Mouse (Mus musculus): Measurements from ENCODE around the gene AU040320.
A peak's percentile ranks its signal among the peaks of the same experiment; 100 is the strongest.

AU040320 gene

DNA sequence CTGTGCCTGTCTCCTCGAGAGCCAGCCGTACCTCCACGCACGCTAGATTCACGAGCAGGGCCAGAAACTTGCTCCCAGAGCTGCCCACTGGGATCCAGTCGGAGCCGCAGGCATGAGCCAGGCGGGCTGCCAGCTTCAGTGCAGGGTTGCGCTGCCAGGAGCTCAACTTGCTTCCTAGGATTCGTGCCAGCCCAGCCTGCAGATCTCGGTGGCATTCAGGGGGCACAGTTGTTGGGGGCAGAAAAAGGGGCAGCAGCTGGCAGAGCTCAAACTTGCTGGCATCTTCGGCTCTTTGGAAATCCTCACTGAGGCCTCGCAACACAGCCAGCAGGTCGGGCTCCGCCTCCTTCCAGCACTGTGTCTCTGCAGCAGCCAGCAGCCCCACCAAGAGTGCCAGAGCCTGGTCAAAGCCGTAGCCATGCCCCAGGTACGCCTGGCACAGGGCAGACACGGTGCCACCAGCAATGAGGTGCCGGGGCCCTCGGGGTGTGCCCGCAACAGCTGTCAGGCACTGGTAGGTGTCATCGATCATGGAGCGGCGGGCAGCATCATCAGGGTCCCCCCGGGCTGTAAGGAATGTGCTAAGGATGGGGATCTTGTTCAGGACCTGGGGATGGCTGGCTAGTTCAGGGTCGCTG, 3.2 kb upstream of the AU040320 start:
- no peak for DNase-seq (ENCODE audit: low spot score)

DNA sequence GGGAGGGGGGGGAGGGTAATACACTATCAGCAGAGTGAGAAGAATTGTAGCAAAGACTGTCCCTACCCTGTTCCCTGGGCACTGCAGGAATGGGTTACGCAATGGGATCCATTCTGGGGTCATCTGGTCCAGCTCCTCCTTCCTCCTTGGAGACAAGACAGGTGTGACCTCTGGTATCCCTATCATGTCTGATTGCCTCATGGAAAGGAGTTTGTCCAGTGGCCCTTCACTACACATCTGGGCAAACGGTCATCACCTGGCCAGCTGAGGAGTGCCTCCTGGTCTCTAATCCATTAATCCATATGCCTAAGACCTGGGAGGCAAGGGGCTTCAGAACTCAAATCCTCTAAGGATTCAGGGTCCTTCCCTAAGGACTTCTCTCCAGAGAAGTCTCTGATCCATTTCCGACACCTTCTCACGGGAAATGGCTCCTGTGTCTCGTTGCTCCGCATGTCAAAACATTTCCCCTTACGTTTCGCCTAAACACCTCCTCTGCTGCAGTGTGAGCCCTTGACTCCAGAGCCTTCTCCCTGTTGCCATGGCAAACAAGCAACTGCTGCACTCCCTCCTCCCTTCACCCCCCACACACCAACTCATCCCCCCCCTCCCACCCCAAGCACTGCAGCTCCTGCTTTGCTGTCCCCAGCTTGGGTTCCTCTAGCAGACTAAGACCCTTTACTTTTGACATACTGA, 2.3 kb upstream of the AU040320 start:
- no peak for DNase-seq (ENCODE audit: low spot score)

- DNase-seq (ENCODE audit: low spot score) = no peak
These were observed 1.8 kb upstream of the AU040320 start for GRCm38 (mm10) chr4:126751556-126752023.

GRCm38 (mm10) chr4:126752024-126752607, 1.2 kb upstream of the AU040320 start:
- no peak for DNase-seq (ENCODE audit: low spot score)

DNA sequence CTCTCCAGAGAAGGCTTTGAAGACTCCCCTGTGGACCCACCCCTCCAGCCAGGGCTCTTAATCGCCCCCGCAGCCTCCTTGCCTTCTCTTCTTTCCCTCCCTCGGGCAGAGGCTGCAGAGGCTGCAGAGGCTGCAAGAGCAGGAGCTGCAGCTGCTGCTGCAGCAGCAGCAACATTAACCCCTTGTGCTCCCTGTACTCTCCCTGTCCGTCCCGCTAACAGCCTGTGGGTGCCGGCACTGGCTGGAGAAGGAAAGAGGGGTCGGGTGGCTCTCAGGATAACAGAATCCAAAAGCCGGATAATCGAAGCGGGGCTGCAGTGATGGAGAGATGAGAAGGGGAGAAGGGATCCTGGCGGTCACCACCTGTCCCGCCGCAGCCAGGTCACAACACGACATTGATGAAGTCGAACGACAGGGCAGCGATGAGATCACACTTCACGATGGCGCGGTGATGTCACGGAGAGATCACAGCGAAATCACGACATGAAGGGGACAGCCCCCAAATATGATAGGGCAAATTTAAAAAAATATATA, 669 bp upstream of the AU040320 start:
- DNase-seq (ENCODE audit: low spot score) = peak; percentile 32

DNA sequence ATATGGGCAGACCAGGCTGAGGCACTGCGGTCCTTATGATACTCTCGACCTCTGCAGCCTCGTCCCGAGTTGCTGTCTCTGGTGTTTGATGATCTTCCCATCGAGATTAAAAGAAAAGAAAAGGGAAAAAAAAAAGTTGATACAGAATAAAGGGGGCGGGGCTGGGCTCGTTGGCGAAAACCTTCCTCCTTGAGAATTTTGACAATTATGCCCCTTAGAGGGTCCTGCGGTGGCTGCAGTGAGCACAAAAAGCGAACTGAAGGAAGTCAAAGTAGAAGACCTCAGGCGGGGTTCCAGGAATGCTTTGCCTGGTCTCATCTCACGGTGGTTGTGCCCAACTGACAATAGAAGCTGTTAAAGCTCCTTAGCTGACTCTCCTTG, 877 bp downstream of the AU040320 start:
- no peak for DNase-seq (ENCODE audit: low spot score)

DNA sequence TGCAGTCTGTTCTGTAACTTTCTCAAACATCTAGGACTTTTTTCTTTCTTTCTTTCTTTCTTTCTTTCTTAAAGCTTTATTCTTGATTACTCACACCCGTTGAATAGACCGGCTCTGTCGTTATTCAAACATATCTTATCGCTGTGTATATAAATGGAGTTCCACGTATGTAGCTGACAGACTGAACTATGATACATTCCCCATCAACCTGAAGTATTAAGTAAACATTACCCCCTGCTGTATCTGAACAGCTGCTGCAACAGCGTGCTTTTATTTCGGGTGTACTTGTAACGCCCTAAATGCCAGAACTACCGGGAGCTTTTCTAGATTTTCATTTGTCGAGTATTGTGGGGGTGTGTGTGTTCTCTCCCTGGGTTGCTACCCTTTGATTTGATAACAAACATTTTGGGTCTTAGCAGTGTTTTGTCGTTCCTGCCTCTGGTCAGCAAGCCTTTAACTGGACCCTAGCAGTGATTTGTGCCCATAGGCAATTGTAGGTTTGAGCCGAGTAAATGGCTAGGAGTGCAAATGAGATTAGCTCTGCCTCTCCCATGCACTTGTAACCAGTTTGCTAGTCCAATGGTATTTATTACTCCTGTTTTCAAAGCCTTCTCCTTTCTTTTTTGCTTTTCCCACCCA, 1.5 kb downstream of the AU040320 start:
- no peak for DNase-seq (ENCODE audit: low spot score)

DNA sequence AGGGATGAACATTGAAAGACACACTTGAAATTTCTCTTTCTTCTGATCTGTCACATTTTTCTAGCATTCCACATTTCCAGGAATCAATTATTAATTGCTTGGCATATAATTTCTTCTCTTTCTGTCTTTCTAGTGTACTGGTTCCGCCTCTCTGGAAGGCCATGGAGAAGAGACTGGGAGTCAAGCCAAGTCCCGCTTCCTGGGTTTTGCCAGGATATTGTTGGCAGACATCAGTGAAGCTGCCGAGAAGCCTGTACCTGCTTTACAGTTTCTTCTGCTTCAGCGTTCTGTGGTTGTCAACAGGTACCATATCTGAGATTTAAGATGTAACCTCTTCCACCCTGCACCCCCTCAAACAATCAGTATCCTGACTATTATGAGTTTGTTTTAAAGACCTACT, 3.4 kb downstream of the AU040320 start:
- no peak for DNase-seq (ENCODE audit: low spot score)

DNA sequence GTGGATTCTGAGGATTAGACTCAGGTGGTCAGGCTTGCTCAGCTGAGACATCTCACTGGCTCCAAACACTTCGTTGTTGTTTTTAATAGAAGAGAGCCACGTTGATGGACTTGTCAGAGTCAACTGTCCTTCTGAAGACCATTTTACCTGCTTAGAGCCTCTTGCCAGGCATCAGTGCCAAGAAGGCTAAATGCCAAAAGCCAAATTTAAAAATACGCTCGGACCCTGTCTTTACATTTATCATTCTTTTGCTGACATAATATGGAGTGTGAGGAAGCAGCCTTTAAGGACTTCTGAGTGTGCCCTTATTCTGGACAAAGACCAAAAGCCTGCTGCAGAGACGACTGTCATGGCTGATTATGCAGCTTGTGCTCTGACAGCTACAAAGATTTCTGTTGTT, 5.0 kb downstream of the AU040320 start:
- DNase-seq (ENCODE audit: low spot score) = no peak

DNA sequence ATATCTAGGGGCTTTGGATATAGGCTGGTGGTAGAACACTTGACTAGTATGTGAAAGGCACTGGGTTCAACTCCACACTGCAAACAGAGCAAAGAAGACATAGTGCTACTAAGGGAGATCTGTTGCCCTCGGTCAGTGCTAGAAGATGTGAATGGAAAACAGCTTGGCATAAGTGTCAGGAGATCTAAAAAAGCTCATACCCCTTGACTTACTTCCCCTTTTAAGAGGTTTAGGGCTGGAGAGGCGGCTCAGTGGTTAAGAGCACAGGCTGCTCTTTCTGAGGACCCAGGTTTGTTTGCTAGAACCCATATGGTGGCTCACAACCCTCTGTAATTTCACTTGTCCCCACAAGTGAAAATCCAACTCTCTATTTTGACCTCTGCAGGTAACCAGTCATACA, 6.1 kb downstream of the AU040320 start:
- DNase-seq (ENCODE audit: low spot score) = no peak

- peak; percentile 79 for DNase-seq (ENCODE audit: low spot score)
These were observed 9.4 kb downstream of the AU040320 start for GRCm38 (mm10) chr4:126762586-126763359.

GRCm38 (mm10) chr4:126763483-126763882, 10.1 kb downstream of the AU040320 start:
- no peak for DNase-seq (ENCODE audit: low spot score)

DNA sequence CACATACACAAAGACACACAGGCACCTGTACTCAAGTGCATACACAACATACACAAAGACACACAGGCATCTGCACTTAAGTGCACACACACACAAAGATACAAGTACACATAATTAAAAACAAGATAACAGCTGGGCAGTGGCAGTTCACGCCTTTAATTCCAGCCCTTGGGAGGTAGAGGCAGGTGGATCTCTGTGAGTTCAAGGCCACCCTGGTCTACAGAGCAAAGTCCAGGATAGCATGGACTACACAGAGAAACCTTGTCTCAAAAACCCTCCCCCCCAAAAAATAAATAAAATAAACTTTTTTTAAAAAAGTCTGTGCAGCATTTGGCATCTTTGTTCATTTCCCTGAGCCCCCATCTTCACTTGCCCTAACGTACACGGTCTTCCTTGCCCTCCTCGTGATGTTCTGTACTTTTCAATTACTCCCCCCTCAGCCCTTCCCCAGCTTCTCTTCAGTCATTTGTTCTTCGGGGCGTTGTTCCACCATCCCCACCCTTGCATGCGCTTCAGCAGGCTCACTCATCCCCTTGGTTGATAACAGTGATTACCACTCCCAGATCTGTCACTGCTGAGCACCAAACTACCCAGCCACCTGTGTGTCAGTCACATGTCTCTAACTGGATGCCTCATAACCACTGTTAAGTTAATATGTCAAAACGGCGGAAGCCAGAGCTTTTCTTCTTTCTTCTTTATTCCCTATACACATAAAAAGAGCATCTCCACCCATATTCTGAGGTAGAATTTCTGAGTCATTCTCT, 16.6 kb downstream of the AU040320 start:
- DNase-seq (ENCODE audit: low spot score) = no peak

DNA sequence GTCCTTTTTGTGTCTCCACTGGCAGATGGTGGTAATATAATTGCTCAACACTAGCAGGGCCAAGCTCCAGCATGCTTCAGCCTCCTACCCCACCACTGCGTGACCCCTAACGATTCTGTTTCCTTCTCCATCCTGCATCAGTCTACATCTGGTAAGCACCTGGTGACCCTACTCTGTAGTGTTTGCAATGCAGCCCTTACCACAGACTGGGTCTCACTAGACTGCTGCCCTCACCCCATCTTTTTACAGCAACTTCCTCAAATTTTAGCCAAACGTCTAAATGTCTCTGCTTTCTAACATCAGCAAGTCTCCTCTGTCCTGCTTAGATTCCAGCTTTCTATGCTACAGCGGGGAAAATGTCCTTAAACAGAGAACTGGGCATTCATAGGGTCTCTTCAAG, 17.5 kb downstream of the AU040320 start:
- DNase-seq (ENCODE audit: low spot score) = no peak

DNA sequence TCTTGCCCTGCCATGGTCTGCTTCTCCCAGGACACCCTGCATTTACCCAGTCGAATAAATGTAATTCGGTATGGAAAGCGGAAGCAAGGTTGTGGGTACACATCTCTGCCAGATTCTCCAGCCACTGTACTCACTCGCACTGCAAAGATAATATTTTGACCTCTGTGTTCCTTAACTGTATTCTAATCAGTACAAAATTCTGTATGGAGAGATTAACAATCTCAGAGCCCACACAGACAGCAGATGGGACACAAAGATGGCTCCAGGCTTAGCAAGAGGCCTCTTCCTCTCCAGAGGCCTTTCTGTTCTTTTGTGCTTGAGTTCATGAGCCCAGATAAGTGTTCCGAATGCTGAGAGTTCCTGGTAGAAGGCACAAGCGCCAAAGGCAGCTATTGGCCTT, 20.5 kb downstream of the AU040320 start:
- no peak for DNase-seq (ENCODE audit: low spot score)

DNA sequence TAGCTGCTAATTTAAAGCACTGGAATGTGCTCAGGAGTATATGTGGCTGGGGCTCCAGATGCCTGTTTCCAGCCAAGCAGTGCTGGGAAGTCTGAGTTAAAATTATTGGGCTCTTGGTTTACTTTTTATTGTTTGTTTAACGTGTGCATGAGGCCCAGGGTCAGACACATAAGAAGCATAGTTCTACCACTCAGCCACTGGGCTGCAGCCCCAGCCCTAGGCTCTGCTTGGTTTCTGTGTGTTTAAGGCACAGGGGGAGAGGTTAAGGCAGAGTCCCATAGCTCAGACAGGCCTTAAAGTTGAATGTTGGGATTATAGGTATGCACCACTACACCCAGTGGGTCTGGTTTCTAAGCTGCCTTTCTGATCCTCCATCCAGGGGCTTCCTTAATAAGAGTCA, 21.8 kb downstream of the AU040320 start:
- DNase-seq (ENCODE audit: low spot score) = no peak

GRCm38 (mm10) chr4:126779148-126779581, 25.8 kb downstream of the AU040320 start:
- DNase-seq (ENCODE audit: low spot score) = no peak

- no peak for DNase-seq (ENCODE audit: low spot score)
These were observed 26.8 kb downstream of the AU040320 start for GRCm38 (mm10) chr4:126779826-126780775.

DNA sequence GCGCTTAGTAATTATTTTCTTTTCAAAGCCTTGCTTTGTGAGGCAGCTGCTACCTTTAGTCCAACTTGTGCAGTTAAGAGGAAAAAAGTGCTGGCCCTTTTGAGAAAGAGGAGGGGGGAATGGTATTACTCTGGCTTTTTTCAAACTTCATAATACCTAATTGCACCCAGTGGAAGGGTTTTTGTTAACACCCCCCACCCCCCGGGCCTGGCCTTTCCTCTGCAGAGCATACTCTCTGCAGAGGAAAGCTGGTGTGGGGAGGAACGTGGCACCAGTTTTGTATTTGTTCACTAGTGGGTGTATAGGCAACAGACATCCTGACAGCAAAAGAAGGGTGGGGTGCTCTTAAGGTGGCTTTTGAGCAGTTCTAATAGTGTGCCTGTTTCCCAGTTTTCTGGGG, 28.5 kb downstream of the AU040320 start:
- no peak for DNase-seq (ENCODE audit: low spot score)

DNA sequence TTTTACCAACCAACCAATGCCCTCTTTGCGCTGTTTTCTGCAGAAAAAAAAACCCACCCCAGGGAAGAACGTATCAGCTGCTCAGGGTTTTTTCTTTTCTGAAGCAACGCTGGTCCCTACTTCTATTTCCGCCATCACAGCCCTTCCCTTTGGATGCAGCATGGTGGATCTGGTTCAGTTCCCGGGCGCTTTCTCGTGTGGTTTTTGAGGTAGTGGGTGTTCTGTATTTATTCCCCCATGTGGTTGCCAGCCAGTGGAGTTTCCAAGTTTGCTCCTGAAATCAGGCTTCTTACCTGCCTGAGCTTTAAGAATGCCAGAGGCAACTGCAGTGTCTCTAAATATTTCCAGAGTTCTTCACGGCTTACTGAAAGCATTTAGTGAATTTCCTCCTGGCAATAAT, 29.2 kb downstream of the AU040320 start:
- no peak for DNase-seq (ENCODE audit: low spot score)

All from yolk sac, embryonic 10.5 days (tissue).